Mouse (Mus musculus): ENCODE measurements around the gene Mllt3. TPM values are rescaled to one million over a fixed set of nuclear protein-coding genes. Genes with fewer than 3 reads are reported as not detected.

Mllt3 gene
- total and polyA plus RNA-seq, 3 experiments = 15.4 to 75.3 TPM; not detected in 1

- DNase-seq (ENCODE audit: low read depth, low spot score) = no peak
- no peaks in the 10 kb centered on the region for H3K27me3 ChIP-seq (ENCODE audit: control insufficient read depth in 1 of 2, insufficient read depth in 2 of 2, low read length in 2 of 2)
- no peak overlapping the region for H3K4me3 ChIP-seq (ENCODE audit: control insufficient read depth in 1 of 2, insufficient read depth in 1 of 2, low read depth in 2 of 2, low read length in 2 of 2)
- H3K9me3 ChIP-seq (replicated peaks; ENCODE audit: insufficient read depth, low read length) = no peaks in the 10 kb centered on the region
- no peak overlapping the region for H3K27ac ChIP-seq (ENCODE audit: control insufficient read depth, low read depth, low read length)
- H3K4me1 ChIP-seq (ENCODE audit: control insufficient read depth in 1 of 2, insufficient read depth in 2 of 2, low read length in 2 of 2) = no peaks in the 10 kb centered on the region
- no peaks in the 10 kb centered on the region for H3K79me2 ChIP-seq (ENCODE audit: control insufficient read depth, insufficient read depth, low read length, poor library complexity)
- TF ChIP-seq MAZ (IDR thresholded peaks at IDR 0.05; ENCODE audit: low read depth, low read length) (no peak), SMC3 (IDR thresholded peaks at IDR 0.05; ENCODE audit: low read depth, low read length) (no peak), SIN3A (IDR thresholded peaks at IDR 0.05; ENCODE audit: low read length) (no peak), ETS1 (IDR thresholded peaks at IDR 0.05; ENCODE audit: low read depth, low read length) (no peak), MXI1 (IDR thresholded peaks at IDR 0.05; ENCODE audit: low read depth, low read length) (no peak), ZNF384 (IDR thresholded peaks at IDR 0.05; ENCODE audit: low read depth, low read length) (no peak), POLR2AphosphoS5 (IDR thresholded peaks at IDR 0.05; ENCODE audit: borderline replicate concordance, low read depth, low read length) (no peak), CTCF (IDR thresholded peaks at IDR 0.05 in 2 of 3, conservative IDR thresholded peaks at IDR 0.05 in 1 of 3; ENCODE audit: control insufficient read depth in 1 of 3, insufficient read depth in 1 of 3, low read depth in 2 of 3, low read length in 3 of 3, poor library complexity in 1 of 3, severe bottlenecking in 1 of 3) (no peak), MAFK (IDR thresholded peaks at IDR 0.05; ENCODE audit: borderline replicate concordance, low read depth, low read length) (no peak)
- H3K36me3 ChIP-seq (ENCODE audit: control insufficient read depth in 1 of 2, insufficient read depth in 2 of 2, low read length in 2 of 2) = no peaks in the 10 kb centered on the region
- H3K9ac ChIP-seq (ENCODE audit: control insufficient read depth, low read depth, low read length, poor library complexity, severe bottlenecking) = no peak overlapping the region
Measured at GRCm38 (mm10) chr4:87991710-87992109, 41.5 kb downstream of the Mllt3 start.

- Histone ChIP-seq H3K4me1 (ENCODE audit: control insufficient read depth in 1 of 2, insufficient read depth in 2 of 2, low read length in 2 of 2) (no peaks in the 10 kb centered on the region), H3K9ac (ENCODE audit: control insufficient read depth, low read depth, low read length, poor library complexity, severe bottlenecking) (no peak overlapping the region)
- TF ChIP-seq POLR2A (IDR thresholded peaks at IDR 0.05; ENCODE audit: control insufficient read depth in 1 of 2, insufficient read depth in 1 of 2, low read depth in 1 of 2, low read length in 2 of 2, poor library complexity in 1 of 2) (no peak), GATA1 (IDR thresholded peaks at IDR 0.05; ENCODE audit: low read depth, low read length) (no peak), MAZ (IDR thresholded peaks at IDR 0.05; ENCODE audit: low read depth, low read length) (no peak)
Measured at GRCm38 (mm10) chr4:87990940-87991339, 42.2 kb downstream of the Mllt3 start.

DNA sequence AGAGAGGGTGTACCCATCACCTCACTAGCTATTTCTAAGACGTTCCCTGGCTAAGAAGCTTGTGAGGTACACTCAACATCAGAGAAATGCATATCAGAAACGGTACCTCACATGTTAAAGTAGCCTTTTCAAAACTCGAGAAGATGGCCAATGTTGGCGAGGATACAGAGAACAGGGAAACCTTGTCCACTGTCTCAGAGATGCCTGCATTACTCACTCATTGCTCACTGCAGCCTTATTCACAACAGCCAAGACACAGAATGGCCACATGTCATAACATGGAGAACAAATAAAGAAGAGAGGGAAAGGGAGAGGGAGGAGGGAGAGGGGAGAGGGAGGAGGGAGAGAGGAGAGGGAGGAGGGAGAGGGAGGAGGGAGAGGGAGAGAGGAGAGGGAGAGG is 47.9 kb downstream of the Mllt3 start:
- no peaks in the 10 kb centered on the region for H3K27me3 ChIP-seq (ENCODE audit: control insufficient read depth in 1 of 2, insufficient read depth in 2 of 2, low read length in 2 of 2)
- no peaks in the 10 kb centered on the region for H3K4me1 ChIP-seq (ENCODE audit: control insufficient read depth in 1 of 2, insufficient read depth in 2 of 2, low read length in 2 of 2)
- H3K4me3 ChIP-seq (ENCODE audit: control insufficient read depth in 1 of 2, insufficient read depth in 1 of 2, low read depth in 2 of 2, low read length in 2 of 2) = no peak overlapping the region
- H3K9me3 ChIP-seq (replicated peaks; ENCODE audit: insufficient read depth, low read length) = no peaks in the 10 kb centered on the region
- H3K36me3 ChIP-seq (ENCODE audit: control insufficient read depth in 1 of 2, insufficient read depth in 2 of 2, low read length in 2 of 2) = no peaks in the 10 kb centered on the region
- TF ChIP-seq ZMIZ1 (IDR thresholded peaks at IDR 0.05; ENCODE audit: low read depth, low read length) (no peak), NRF1 (IDR thresholded peaks at IDR 0.05; ENCODE audit: insufficient read depth, low read depth, low read length, poor library complexity, severe bottlenecking) (no peak), MAZ (IDR thresholded peaks at IDR 0.05; ENCODE audit: low read depth, low read length) (no peak)
- no peak for DNase-seq (ENCODE audit: low read depth, low spot score)
- no peak overlapping the region for H3K27ac ChIP-seq (ENCODE audit: control insufficient read depth, low read depth, low read length)
- no peak overlapping the region for H3K9ac ChIP-seq (ENCODE audit: control insufficient read depth, low read depth, low read length, poor library complexity, severe bottlenecking)
- peaks cover 2% of the 10 kb centered on the region; the same call in 1 of the 2 replicates for H3K79me2 ChIP-seq (ENCODE audit: control insufficient read depth, insufficient read depth, low read length, poor library complexity)

More at GRCm38 (mm10) chr4:87990940-87991339, 42.2 kb downstream of the Mllt3 start:
- H3K79me2 ChIP-seq (ENCODE audit: control insufficient read depth, insufficient read depth, low read length, poor library complexity) = no peaks in the 10 kb centered on the region
- no peaks in the 10 kb centered on the region for H3K36me3 ChIP-seq (ENCODE audit: control insufficient read depth in 1 of 2, insufficient read depth in 2 of 2, low read length in 2 of 2)
- H3K9me3 ChIP-seq (replicated peaks; ENCODE audit: insufficient read depth, low read length) = no peaks in the 10 kb centered on the region
- H3K4me3 ChIP-seq (ENCODE audit: control insufficient read depth in 1 of 2, insufficient read depth in 1 of 2, low read depth in 2 of 2, low read length in 2 of 2) = no peak overlapping the region
- H3K27ac ChIP-seq (ENCODE audit: control insufficient read depth, low read depth, low read length) = no peak overlapping the region
- DNase-seq (ENCODE audit: low read depth, low spot score) = no peak
- H3K27me3 ChIP-seq (ENCODE audit: control insufficient read depth in 1 of 2, insufficient read depth in 2 of 2, low read length in 2 of 2) = no peaks in the 10 kb centered on the region

Data from MEL (cell line).